Mouse (Mus musculus) embryonic facial prominence, embryonic 13.5 days (tissue): ENCODE results near the gene Fstl4. TPM values are rescaled to one million over a fixed set of nuclear protein-coding genes. Genes with fewer than 3 reads are reported as not detected.

Experiments
- ATAC-seq: fragments of 200-750 bp; cut with Nextera tagmentation; 2 replicates; pipeline ENCODE4 v1.8.0; 2017; ENCODE audit warnings: low read depth; ENCODE audit not compliant: insufficient number of reproducible peaks, insufficient read depth, low FRiP score, low TSS enrichment
- H3K27ac ChIP-seq: fragments of 300-500 bp; sonication (generic); 2 replicates; pipeline ENCODE4 v1.5.1; 2015; ENCODE audit warnings: moderate library complexity, mild to moderate bottlenecking, inconsistent platforms
- H3K27me3 ChIP-seq: fragments of 300-500 bp; sonication (generic); 2 replicates; pipeline ENCODE4 v1.6.1; 2015; ENCODE audit warnings: mild to moderate bottlenecking, inconsistent platforms
- H3K36me3 ChIP-seq: fragments of 300-500 bp; sonication (generic); 2 replicates; pipeline ENCODE4 v1.6.1; 2015; ENCODE audit warnings: mild to moderate bottlenecking, inconsistent platforms
- H3K4me1 ChIP-seq: fragments of 300-500 bp; sonication (generic); 2 replicates; pipeline ENCODE4 v1.6.1; 2015; ENCODE audit warnings: inconsistent platforms
- H3K4me2 ChIP-seq: fragments of 300-500 bp; sonication (generic); 2 replicates; pipeline ENCODE4 v1.6.1; 2015; ENCODE audit warnings: moderate library complexity, mild to moderate bottlenecking, inconsistent platforms
- H3K4me3 ChIP-seq: fragments of 300-500 bp; sonication (generic); 2 replicates; pipeline ENCODE4 v1.5.1; 2015; ENCODE audit warnings: mild to moderate bottlenecking, inconsistent platforms
- H3K9ac ChIP-seq: fragments of 300-500 bp; sonication (generic); 2 replicates; pipeline ENCODE4 v1.6.1; 2015; ENCODE audit warnings: mild to moderate bottlenecking, inconsistent platforms
- H3K9me3 ChIP-seq: fragments of 300-500 bp; sonication (generic); 2 replicates; pipeline ENCODE4 v1.6.1; 2016; ENCODE audit warnings: inconsistent platforms
- WGBS: fragments of 180-500 bp; shearing (Covaris S2); methylation state at CpG from one replicate; pipeline ENCODE4 v1.1.7; 2015; ENCODE audit warnings: mixed read lengths; 5-methylcytosine and 5-hydroxymethylcytosine counted together
- polyA plus RNA-seq: library from polyadenylated mRNA; unstranded; fragments of >200 nt; fragmentation: Nextera tagmentation; extraction: Ambion mirVana; gene quantifications from 2 replicates; pipeline ENCODE4 v1.2.1, GENCODE M21; 2015

Fstl4 gene
- polyA plus RNA-seq, 1 experiment from 2014 or later = 1.7 TPM

GRCm38 (mm10) chr11:53140722-53141400 is 376.4 kb downstream of the Fstl4 start:
- no peak overlapping the region for H3K27ac ChIP-seq
- no peak overlapping the region for H3K4me3 ChIP-seq
- no peak overlapping the region for H3K9ac ChIP-seq
- ATAC-seq = no peak
- no peaks in the 10 kb centered on the region for H3K4me1 ChIP-seq
- H3K9me3 ChIP-seq = no peaks in the 10 kb centered on the region
- 79% methylated on average over 10 of the region's 10 CpGs for WGBS
- no peaks in the 10 kb centered on the region; the same call in 1 of the 2 replicates for H3K27me3 ChIP-seq
- H3K4me2 ChIP-seq = no peak overlapping the region
- no peaks in the 10 kb centered on the region for H3K36me3 ChIP-seq

GRCm38 (mm10) chr11:53143522-53143921 is 379.1 kb downstream of the Fstl4 start:
- Histone ChIP-seq H3K4me3 (no peak overlapping the region), H3K4me2 (no peak overlapping the region), H3K9ac (no peak overlapping the region), H3K27ac (no peak overlapping the region), H3K27me3 (no peaks in the 10 kb centered on the region; the same call in 1 of the 2 replicates), H3K9me3 (no peaks in the 10 kb centered on the region), H3K4me1 (no peaks in the 10 kb centered on the region), H3K36me3 (no peaks in the 10 kb centered on the region)
- 75% methylated on average over 5 of the region's 5 CpGs for WGBS
- ATAC-seq = no peak

- H3K27ac ChIP-seq = no peak overlapping the region
- 65% methylated on average over 5 of the region's 5 CpGs for whole genome bisulfite sequencing
- no peak overlapping the region for H3K4me3 ChIP-seq
- no peaks in the 10 kb centered on the region for H3K9me3 ChIP-seq
- no peaks in the 10 kb centered on the region for H3K4me1 ChIP-seq
- ATAC-seq = no peak
- H3K27me3 ChIP-seq = no peaks in the 10 kb centered on the region; the same call in 1 of the 2 replicates
- no peak overlapping the region for H3K4me2 ChIP-seq
- no peak overlapping the region for H3K9ac ChIP-seq
- no peaks in the 10 kb centered on the region for H3K36me3 ChIP-seq
Measured at GRCm38 (mm10) chr11:53144506-53144905, 380.1 kb downstream of the Fstl4 start.

GRCm38 (mm10) chr11:53146290-53146689 is 381.9 kb downstream of the Fstl4 start:
- Histone ChIP-seq H3K4me3 (no peak overlapping the region), H3K9ac (no peak overlapping the region), H3K4me1 (no peaks in the 10 kb centered on the region), H3K4me2 (no peak overlapping the region), H3K36me3 (no peaks in the 10 kb centered on the region), H3K27ac (no peak overlapping the region), H3K27me3 (no peaks in the 10 kb centered on the region; the same call in 1 of the 2 replicates), H3K9me3 (no peaks in the 10 kb centered on the region)
- ATAC-seq = no peak
- whole genome bisulfite sequencing = 43% methylated on average over 4 of the region's 4 CpGs

- Histone ChIP-seq H3K27ac (no peak overlapping the region), H3K36me3 (no peaks in the 10 kb centered on the region), H3K4me1 (no peaks in the 10 kb centered on the region), H3K4me2 (no peak overlapping the region), H3K9me3 (no peaks in the 10 kb centered on the region), H3K27me3 (no peaks in the 10 kb centered on the region), H3K4me3 (no peak overlapping the region), H3K9ac (no peak overlapping the region)
- no peak for ATAC-seq
- 73% methylated on average over 7 of the region's 7 CpGs for WGBS
Measured at GRCm38 (mm10) chr11:53156463-53156862, 392.0 kb downstream of the Fstl4 start.

- 62% methylated on average over 6 of the region's 6 CpGs for WGBS
- Histone ChIP-seq H3K27ac (no peak overlapping the region), H3K36me3 (no peaks in the 10 kb centered on the region), H3K4me1 (no peaks in the 10 kb centered on the region), H3K9me3 (no peaks in the 10 kb centered on the region), H3K27me3 (no peaks in the 10 kb centered on the region), H3K4me3 (no peak overlapping the region), H3K4me2 (no peak overlapping the region), H3K9ac (no peak overlapping the region)
- ATAC-seq = no peak
Measured at GRCm38 (mm10) chr11:53157621-53158259, 393.3 kb downstream of the Fstl4 start.

GRCm38 (mm10) chr11:53162385-53162784 is 398.0 kb downstream of the Fstl4 start:
- H3K9me3 ChIP-seq = no peaks in the 10 kb centered on the region
- no peak overlapping the region for H3K9ac ChIP-seq
- no peaks in the 10 kb centered on the region for H3K27me3 ChIP-seq
- no peaks in the 10 kb centered on the region for H3K4me1 ChIP-seq
- ATAC-seq = no peak
- no peak overlapping the region for H3K27ac ChIP-seq
- no peak overlapping the region for H3K4me2 ChIP-seq
- no peak overlapping the region for H3K4me3 ChIP-seq
- H3K36me3 ChIP-seq = no peaks in the 10 kb centered on the region
- WGBS = 75% methylated on average over 6 of the region's 6 CpGs

GRCm38 (mm10) chr11:53166478-53166877 is 402.0 kb downstream of the Fstl4 start:
- no peaks in the 10 kb centered on the region for H3K4me1 ChIP-seq
- H3K27me3 ChIP-seq = no peaks in the 10 kb centered on the region
- no peak overlapping the region for H3K4me2 ChIP-seq
- no peak overlapping the region for H3K4me3 ChIP-seq
- ATAC-seq = no peak
- H3K27ac ChIP-seq = no peak overlapping the region
- no peaks in the 10 kb centered on the region for H3K9me3 ChIP-seq
- no peak overlapping the region for H3K9ac ChIP-seq
- H3K36me3 ChIP-seq = no peaks in the 10 kb centered on the region
- 47% methylated on average over 2 of the region's 2 CpGs for WGBS

GRCm38 (mm10) chr11:53182177-53182852 is 417.9 kb downstream of the Fstl4 start:
- 75% methylated on average over 13 of the region's 13 CpGs for WGBS
- ATAC-seq = no peak

GRCm38 (mm10) chr11:53182858-53183257 is 418.4 kb downstream of the Fstl4 start:
- no peak for ATAC-seq

More at GRCm38 (mm10) chr11:53182177-53182852, 417.9 kb downstream of the Fstl4 start:
- Histone ChIP-seq H3K36me3 (no peaks in the 10 kb centered on the region), H3K4me3 (no peak overlapping the region), H3K27me3 (no peaks in the 10 kb centered on the region), H3K27ac (no peak overlapping the region), H3K9me3 (no peaks in the 10 kb centered on the region), H3K4me2 (no peak overlapping the region), H3K9ac (no peak overlapping the region), H3K4me1 (no peaks in the 10 kb centered on the region)

GRCm38 (mm10) chr11:53184046-53184445 is 419.6 kb downstream of the Fstl4 start:
- Histone ChIP-seq H3K4me1 (no peaks in the 10 kb centered on the region), H3K9ac (no peak overlapping the region), H3K4me2 (no peak overlapping the region), H3K27ac (no peak overlapping the region), H3K4me3 (no peak overlapping the region), H3K36me3 (no peaks in the 10 kb centered on the region), H3K27me3 (no peaks in the 10 kb centered on the region), H3K9me3 (no peaks in the 10 kb centered on the region)
- 89% methylated on average over 7 of the region's 7 CpGs for WGBS
- ATAC-seq = no peak

More at GRCm38 (mm10) chr11:53182858-53183257, 418.4 kb downstream of the Fstl4 start:
- H3K36me3 ChIP-seq = no peaks in the 10 kb centered on the region
- no peaks in the 10 kb centered on the region for H3K4me1 ChIP-seq
- no peaks in the 10 kb centered on the region for H3K9me3 ChIP-seq
- no peak overlapping the region for H3K4me3 ChIP-seq
- no peaks in the 10 kb centered on the region for H3K27me3 ChIP-seq
- H3K4me2 ChIP-seq = no peak overlapping the region
- no peak overlapping the region for H3K9ac ChIP-seq
- no peak overlapping the region for H3K27ac ChIP-seq
- 53% methylated on average over 4 of the region's 4 CpGs for WGBS

- no peaks in the 10 kb centered on the region for H3K36me3 ChIP-seq
- H3K4me1 ChIP-seq = no peaks in the 10 kb centered on the region
- no peaks in the 10 kb centered on the region for H3K27me3 ChIP-seq
- no peak overlapping the region for H3K4me3 ChIP-seq
- no peaks in the 10 kb centered on the region for H3K9me3 ChIP-seq
- no peak for ATAC-seq
- 71% methylated on average over 5 of the region's 5 CpGs for WGBS
- no peak overlapping the region for H3K9ac ChIP-seq
- no peak overlapping the region for H3K4me2 ChIP-seq
- H3K27ac ChIP-seq = no peak overlapping the region
Measured at GRCm38 (mm10) chr11:53184698-53185097, 420.3 kb downstream of the Fstl4 start.
